Mouse (Mus musculus) lung, embryonic 15.5 days (tissue): ENCODE measurements around the gene Peli2. TPM values are rescaled to one million over a fixed set of nuclear protein-coding genes. Genes with fewer than 3 reads are reported as not detected.

Experiments
- ATAC-seq: fragments of 200-750 bp; cut with Nextera tagmentation; 2 replicates; pipeline ENCODE4 v1.8.0; 2017; ENCODE audit warnings: moderate number of reproducible peaks, borderline replicate concordance; ENCODE audit not compliant: low FRiP score, low TSS enrichment; ENCODE audit errors: extremely low read depth
- H3K27ac ChIP-seq: fragments of 300-500 bp; sonication (generic); 2 replicates; pipeline ENCODE4 v1.5.1; 2015; ENCODE audit warnings: moderate library complexity, mild to moderate bottlenecking, inconsistent platforms
- H3K27me3 ChIP-seq: fragments of 300-500 bp; sonication (generic); 2 replicates; pipeline ENCODE4 v1.6.1; 2015; ENCODE audit warnings: inconsistent platforms
- H3K36me3 ChIP-seq: fragments of 300-500 bp; sonication (generic); 2 replicates; pipeline ENCODE4 v1.6.1; 2015; ENCODE audit warnings: inconsistent platforms
- H3K4me1 ChIP-seq: fragments of 300-500 bp; sonication (generic); 2 replicates; pipeline ENCODE4 v1.6.1; 2015; ENCODE audit warnings: inconsistent platforms
- H3K4me2 ChIP-seq: fragments of 300-500 bp; sonication (generic); 2 replicates; pipeline ENCODE4 v1.6.1; 2015; ENCODE audit warnings: inconsistent platforms, mild to moderate bottlenecking, moderate library complexity
- H3K4me3 ChIP-seq: fragments of 300-500 bp; sonication (generic); 2 replicates; pipeline ENCODE4 v1.5.1; 2015; ENCODE audit warnings: mild to moderate bottlenecking, inconsistent platforms
- H3K9ac ChIP-seq: fragments of 300-500 bp; sonication (generic); 2 replicates; pipeline ENCODE4 v1.6.1; 2015; ENCODE audit warnings: inconsistent platforms
- H3K9me3 ChIP-seq: fragments of 300-500 bp; sonication (generic); 2 replicates; pipeline ENCODE4 v1.6.1; 2016; ENCODE audit warnings: inconsistent platforms
- WGBS: fragments of 180-500 bp; shearing (Covaris S2); methylation state at CpG from one replicate; pipeline ENCODE4 v1.1.7; 2015; 5-methylcytosine and 5-hydroxymethylcytosine counted together
- polyA plus RNA-seq: library from polyadenylated mRNA; unstranded; fragments of >200 nt; fragmentation: Nextera tagmentation; extraction: Ambion mirVana; gene quantifications from 2 replicates; pipeline ENCODE4 v1.2.1, GENCODE M21; 2015

The Peli2 gene
- polyA plus RNA-seq, 1 experiment from 2014 or later: 15.1 TPM

DNA sequence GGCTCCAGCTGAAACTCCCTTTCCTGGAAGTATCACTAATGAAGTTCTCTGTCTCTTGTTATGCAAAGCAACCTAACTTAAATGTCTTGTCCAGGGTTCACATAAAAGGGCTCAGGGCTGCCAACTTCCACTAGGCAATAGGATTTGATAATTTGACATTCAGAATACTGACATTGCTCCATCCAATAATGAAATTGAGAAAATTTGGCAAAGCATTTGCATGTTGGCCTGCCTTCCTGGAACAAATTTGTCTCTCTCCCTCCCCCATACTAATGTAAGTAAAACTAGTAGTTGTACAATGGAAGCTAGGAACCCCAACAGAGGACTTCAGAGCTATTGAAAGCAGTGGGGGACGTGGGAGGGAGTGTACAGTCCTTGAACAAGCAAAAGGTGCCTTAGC, 21.3 kb upstream of the Peli2 start:
- Histone ChIP-seq H3K27ac (no peak overlapping the region), H3K36me3 (no peaks in the 10 kb centered on the region), H3K9ac (no peak overlapping the region), H3K27me3 (no peaks in the 10 kb centered on the region), H3K4me1 (no peaks in the 10 kb centered on the region), H3K4me2 (no peak overlapping the region), H3K4me3 (no peak overlapping the region), H3K9me3 (no peaks in the 10 kb centered on the region)
- no peak for ATAC-seq
- 36% methylated on average over 1 of the region's 1 CpGs for WGBS

DNA sequence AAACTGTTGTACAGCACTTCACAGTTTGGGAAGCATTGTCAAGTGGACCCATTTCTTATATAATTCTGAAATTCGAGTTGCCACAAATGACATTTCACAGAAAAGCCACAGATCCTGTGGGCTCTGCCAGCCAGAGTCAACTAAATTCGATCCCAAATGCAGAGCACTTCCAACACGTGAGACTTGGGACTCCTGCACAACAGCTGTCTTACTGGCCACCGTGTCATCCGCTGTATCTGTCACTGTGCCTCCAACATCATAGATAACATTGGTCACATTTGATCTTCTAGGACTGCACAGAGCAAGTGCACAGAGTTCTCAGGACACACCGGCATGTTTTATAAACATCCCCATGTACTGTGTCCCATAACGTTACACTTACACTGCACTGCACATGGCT, 14.2 kb upstream of the Peli2 start:
- WGBS: 57% methylated on average over 7 of the region's 7 CpGs
- no peaks in the 10 kb centered on the region for H3K36me3 ChIP-seq
- no peak overlapping the region for H3K27ac ChIP-seq
- no peaks in the 10 kb centered on the region for H3K27me3 ChIP-seq
- H3K9me3 ChIP-seq: no peaks in the 10 kb centered on the region
- H3K4me2 ChIP-seq: no peak overlapping the region
- H3K4me1 ChIP-seq: no peaks in the 10 kb centered on the region
- ATAC-seq: no peak
- no peak overlapping the region for H3K4me3 ChIP-seq
- H3K9ac ChIP-seq: no peak overlapping the region

DNA sequence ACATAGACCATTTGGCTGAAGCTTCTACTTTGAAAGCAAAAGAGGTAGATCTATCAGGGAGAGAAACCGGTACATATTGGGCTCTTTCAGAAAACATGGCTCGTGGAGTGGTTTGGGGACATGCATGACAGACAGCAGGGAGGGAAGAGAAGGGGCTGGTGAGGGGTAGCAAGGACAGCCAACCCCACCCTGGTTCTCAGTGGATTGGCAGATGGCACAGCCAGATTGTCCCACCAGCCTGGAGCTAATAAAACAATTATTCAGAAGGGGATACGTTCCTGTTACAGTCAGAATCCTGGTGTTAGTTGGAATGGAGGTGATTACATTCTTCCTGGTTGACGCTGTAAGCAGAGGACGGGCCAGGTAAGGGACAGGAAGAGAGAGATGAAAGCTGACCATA, 2.6 kb upstream of the Peli2 start:
- Histone ChIP-seq H3K9me3 (no peaks in the 10 kb centered on the region), H3K4me2 (no peak overlapping the region), H3K4me3 (no peak overlapping the region), H3K27me3 (no peaks in the 10 kb centered on the region), H3K4me1 (peaks cover 18% of the 10 kb centered on the region), H3K27ac (no peak overlapping the region), H3K9ac (no peak overlapping the region), H3K36me3 (no peaks in the 10 kb centered on the region)
- no peak for ATAC-seq
- 74% methylated on average over 5 of the region's 5 CpGs for WGBS

DNA sequence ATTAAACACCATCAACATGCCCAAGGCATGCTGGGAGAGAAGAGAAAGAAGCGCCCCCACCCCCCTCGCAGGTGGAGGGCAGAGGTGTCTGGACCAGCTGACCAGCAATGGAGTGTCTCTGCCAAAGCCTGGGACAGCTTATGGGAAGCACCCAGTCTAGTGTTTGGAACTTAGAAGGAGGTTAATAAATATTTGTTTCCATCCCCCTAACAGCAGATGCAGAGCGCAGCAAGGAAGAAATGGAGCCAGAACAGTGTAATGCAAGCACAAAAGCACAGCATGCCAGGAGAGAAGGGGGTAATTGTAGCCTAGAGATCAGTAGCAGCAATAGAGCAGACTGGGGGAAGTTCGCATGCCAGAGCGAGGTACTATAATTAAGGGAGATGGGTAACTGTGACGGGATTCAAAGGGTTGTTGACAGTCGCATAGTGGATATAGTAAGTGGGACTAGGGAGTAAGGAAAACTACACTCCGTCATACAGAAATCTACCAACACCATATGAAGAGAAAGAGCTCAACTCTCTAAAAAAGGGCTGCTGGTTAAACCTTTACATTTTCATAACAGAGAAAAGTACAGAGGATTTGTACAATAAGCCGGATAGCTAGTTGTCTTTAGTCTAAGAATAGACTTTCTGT, 1.5 kb upstream of the Peli2 start:
- H3K9me3 ChIP-seq: no peaks in the 10 kb centered on the region
- H3K27ac ChIP-seq: peak overlapping the region; percentile 33; the same call in 1 of the 2 replicates
- peaks cover 29% of the 10 kb centered on the region for H3K4me1 ChIP-seq
- H3K4me3 ChIP-seq: no peak overlapping the region
- H3K27me3 ChIP-seq: no peaks in the 10 kb centered on the region
- H3K4me2 ChIP-seq: peak overlapping the region; percentile 92
- WGBS: 14% methylated on average over 9 of the region's 9 CpGs
- no peak overlapping the region for H3K9ac ChIP-seq
- no peak for ATAC-seq
- no peaks in the 10 kb centered on the region for H3K36me3 ChIP-seq

DNA sequence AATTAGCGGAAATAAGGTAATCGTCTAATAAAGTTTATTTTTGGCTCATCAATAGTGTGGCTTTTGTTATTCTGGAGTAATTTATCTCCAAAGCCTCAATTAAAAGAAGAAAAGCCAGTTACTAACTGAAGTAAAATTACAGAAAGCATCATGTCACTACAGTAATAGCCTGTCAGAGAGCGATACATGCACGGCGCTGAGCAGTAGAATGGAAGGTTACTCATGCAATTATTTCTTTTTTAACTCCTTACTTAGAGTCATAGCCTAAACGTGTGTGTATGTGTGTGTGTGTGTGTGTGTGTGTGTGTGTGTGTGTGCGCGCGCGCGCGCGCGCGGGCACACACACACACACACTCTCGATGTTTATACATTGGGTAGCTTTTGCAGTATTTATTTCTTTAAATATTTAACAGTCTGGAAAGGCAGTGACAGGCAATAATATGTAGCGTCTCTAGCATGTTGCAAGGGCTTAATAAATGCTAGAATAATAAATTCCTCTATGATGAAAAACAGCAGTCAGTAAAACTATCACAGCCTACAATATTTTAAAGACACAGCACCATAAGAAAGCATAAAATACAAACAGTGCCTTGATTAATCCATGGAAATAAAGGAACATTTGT, 864 bp upstream of the Peli2 start:
- H3K36me3 ChIP-seq: no peaks in the 10 kb centered on the region
- H3K9ac ChIP-seq: no peak overlapping the region; the same call in 1 of the 2 replicates
- H3K27me3 ChIP-seq: no peaks in the 10 kb centered on the region
- no peak for ATAC-seq
- WGBS: 11% methylated on average over 17 of the region's 17 CpGs
- H3K9me3 ChIP-seq: no peaks in the 10 kb centered on the region
- peak overlapping the region; percentile 95 for H3K4me3 ChIP-seq
- peak overlapping the region; percentile 92 for H3K4me2 ChIP-seq
- 0 out of 2 replicates have a peak overlapping the region, but pooled peaks have one; percentile 33 for H3K27ac ChIP-seq
- peaks cover 36% of the 10 kb centered on the region for H3K4me1 ChIP-seq

DNA sequence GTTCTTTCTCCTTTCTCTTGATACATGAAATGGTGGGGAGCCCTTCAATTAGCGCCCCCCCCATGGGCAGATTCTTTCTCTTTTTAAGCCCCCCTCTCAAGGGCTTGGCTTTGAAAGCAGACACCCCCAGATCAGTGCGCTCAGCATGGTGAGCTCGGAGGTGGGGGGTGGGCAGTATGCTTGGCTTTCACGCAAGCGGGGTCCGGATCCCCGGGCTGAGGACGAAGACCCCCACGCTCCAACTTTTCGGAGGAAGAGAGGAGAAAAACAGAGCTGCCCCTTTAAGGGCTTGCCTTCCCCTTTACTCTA, 226 bp upstream of the Peli2 start:
- WGBS: 2% methylated on average over 6 of the region's 10 CpGs
- Histone ChIP-seq H3K9ac (peak overlapping the region; percentile 87), H3K4me1 (peaks cover 42% of the 10 kb centered on the region), H3K27me3 (no peaks in the 10 kb centered on the region), H3K9me3 (no peaks in the 10 kb centered on the region), H3K4me2 (peak overlapping the region; percentile 92), H3K27ac (peak overlapping the region; percentile 81), H3K4me3 (peak overlapping the region; percentile 95), H3K36me3 (no peaks in the 10 kb centered on the region)
- no peak; the same call in 1 of the 2 replicates for ATAC-seq

DNA sequence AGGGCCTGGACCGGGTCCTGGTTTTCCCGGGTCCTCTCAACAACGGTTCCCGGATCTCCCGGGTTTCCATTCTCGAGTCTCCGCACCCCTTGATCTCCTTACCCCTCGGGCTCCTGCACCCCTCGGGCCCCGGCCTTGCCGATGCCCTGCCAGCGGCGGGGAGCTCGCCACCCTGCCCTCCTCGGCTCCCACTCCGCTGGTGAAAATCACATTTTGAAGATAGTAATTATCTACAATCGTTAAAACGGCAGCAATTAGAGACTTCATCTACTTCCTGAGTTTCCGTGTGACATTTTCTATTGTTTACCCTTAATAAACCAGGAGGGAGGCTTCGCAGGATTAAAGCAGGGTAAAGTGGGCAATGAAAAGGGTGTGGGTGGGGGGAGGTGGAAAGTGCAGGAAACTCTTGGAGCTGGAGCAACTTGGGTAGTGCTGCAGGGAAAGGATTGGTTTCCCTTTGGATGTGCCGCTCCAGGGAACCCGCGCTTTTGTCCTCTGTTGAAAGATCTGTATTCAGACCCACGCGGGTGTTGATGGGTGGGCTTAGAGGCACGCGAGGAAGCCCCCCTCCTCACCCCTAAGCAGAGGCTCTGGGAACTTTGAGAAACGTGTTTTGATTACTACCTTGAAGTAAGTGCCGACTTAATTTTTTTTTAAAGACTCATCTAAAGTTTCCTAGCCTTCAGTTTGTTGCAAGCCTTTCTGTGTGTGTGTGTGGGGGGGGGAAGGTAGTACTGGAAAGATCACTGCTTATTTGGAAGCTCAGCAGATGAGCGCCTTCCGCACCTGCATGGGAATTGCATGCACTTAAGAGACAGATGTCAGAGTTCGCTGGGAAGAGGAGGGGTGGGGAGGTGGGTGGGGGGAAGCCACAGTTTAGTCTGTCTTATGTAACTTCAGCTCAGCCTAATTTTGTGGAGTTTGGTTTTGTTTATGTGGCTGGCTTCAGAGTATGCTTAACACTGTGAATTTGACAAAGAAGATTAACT, 1.2 kb downstream of the Peli2 start:
- no peaks in the 10 kb centered on the region for H3K36me3 ChIP-seq
- H3K4me2 ChIP-seq: peak overlapping the region; percentile 92
- no peaks in the 10 kb centered on the region for H3K9me3 ChIP-seq
- no peaks in the 10 kb centered on the region for H3K27me3 ChIP-seq
- peak; percentile 28 for ATAC-seq
- peaks cover 51% of the 10 kb centered on the region for H3K4me1 ChIP-seq
- peak overlapping the region; percentile 87 for H3K9ac ChIP-seq
- peak overlapping the region; percentile 81 for H3K27ac ChIP-seq
- WGBS: under 1% methylated on average over 32 of the region's 32 CpGs
- peak overlapping the region; percentile 95 for H3K4me3 ChIP-seq

DNA sequence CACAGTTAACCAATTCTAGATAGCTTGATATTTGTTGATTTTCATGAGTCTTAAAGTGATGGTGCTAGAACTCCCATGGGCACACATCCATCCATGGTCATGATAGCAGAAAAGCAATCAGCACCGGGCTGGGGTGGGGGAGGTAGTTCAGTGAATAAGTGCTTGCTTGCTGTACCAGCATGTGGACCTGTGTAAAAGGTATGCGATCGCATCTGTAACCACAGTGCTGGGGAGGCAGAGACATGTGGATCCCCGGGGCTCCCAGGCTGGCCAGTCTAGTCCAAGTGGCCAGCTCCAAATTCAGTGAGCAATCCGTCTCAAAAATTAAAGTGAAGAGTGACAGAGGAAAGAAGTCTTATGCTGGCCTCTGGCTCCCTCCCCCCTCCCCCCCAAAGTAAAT, 3.4 kb downstream of the Peli2 start:
- Histone ChIP-seq H3K36me3 (no peaks in the 10 kb centered on the region), H3K4me2 (peak overlapping the region; percentile 92; the same call in 1 of the 2 replicates), H3K9me3 (no peaks in the 10 kb centered on the region), H3K4me1 (peaks cover 48% of the 10 kb centered on the region), H3K27ac (no peak overlapping the region), H3K9ac (no peak overlapping the region), H3K4me3 (no peak overlapping the region), H3K27me3 (no peaks in the 10 kb centered on the region)
- 63% methylated on average over 5 of the region's 5 CpGs for WGBS
- ATAC-seq: no peak

DNA sequence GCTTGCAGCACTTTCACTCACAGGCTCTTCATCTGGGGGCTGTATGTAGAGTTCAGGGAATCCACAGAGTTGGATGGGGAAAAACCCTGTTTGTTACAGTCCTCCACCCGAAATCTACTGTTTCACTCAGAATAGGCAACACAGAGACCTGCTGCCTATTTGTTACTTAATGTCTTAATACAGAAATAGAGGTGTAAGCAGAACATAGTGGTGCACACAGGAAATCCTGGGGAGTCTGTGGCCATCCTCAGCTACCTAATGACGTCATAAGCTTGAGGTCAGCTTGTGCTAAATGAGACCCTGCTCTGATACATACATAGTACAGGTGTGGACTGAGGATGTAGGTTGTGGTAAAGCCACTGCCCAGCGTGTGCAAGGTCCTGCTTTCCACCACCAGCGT, 4.2 kb downstream of the Peli2 start:
- H3K4me2 ChIP-seq: no peak overlapping the region
- H3K4me3 ChIP-seq: no peak overlapping the region
- WGBS: 57% methylated on average over 4 of the region's 4 CpGs
- no peaks in the 10 kb centered on the region for H3K36me3 ChIP-seq
- no peak overlapping the region for H3K9ac ChIP-seq
- no peaks in the 10 kb centered on the region for H3K9me3 ChIP-seq
- no peaks in the 10 kb centered on the region for H3K27me3 ChIP-seq
- ATAC-seq: no peak
- H3K4me1 ChIP-seq: peaks cover 44% of the 10 kb centered on the region
- H3K27ac ChIP-seq: no peak overlapping the region

DNA sequence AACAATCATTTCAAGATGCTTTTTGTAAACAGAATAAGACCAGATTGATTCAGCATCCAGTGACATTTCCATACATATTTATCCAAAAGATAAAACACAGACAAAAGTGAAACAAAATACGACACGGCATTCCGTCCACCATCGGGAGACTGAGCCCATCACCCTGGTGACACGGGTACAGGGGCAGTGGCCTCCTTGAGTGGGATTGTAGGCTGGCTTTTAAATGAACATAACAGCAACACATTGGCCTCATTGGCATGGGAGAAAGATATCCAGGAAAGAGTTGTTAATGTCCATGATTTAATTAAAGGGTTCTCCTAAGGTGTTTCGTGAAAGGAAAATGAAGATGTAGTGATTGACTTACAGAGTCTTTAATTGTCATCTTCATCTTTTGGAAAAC, 5.3 kb downstream of the Peli2 start:
- ATAC-seq: no peak
- Histone ChIP-seq H3K9ac (no peak overlapping the region), H3K4me2 (no peak overlapping the region), H3K27me3 (no peaks in the 10 kb centered on the region), H3K36me3 (no peaks in the 10 kb centered on the region), H3K4me1 (peaks cover 53% of the 10 kb centered on the region), H3K9me3 (no peaks in the 10 kb centered on the region), H3K27ac (no peak overlapping the region), H3K4me3 (no peak overlapping the region)
- WGBS: 79% methylated on average over 6 of the region's 6 CpGs

DNA sequence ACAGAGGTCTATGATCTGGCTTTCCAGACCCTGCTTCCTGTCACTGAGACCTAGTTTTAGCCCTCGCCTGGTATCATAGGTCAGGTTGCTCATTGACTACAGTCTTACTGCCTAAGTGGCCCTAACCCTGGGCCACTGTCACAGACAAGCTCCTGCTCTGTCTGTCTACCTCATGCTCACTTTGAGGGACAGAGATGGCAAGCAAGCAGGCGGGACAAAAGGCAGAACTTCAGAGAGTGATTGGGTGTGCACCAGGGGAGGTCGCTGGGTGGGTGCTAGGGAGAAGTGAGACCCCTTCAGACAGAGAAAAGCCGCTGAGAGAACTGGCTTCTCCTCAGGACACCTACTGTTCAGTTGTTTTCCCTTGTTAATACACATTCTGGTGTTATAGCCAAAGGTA, 6.3 kb downstream of the Peli2 start:
- Histone ChIP-seq H3K4me2 (no peak overlapping the region), H3K9ac (no peak overlapping the region), H3K4me1 (peaks cover 62% of the 10 kb centered on the region), H3K9me3 (no peaks in the 10 kb centered on the region), H3K27me3 (no peaks in the 10 kb centered on the region), H3K27ac (no peak overlapping the region), H3K36me3 (no peaks in the 10 kb centered on the region), H3K4me3 (no peak overlapping the region)
- no peak for ATAC-seq
- WGBS: 77% methylated on average over 4 of the region's 4 CpGs
